Mouse (Mus musculus) midbrain, embryonic 14.5 days (tissue): ENCODE data around the gene Lamc3. TPM values are rescaled to one million over a fixed set of nuclear protein-coding genes. Genes with fewer than 3 reads are reported as not detected.

Source experiments
- ATAC-seq: fragments of 200-750 bp; cut with Nextera tagmentation; 2 replicates; pipeline ENCODE4 v1.8.0; 2017; ENCODE audit warnings: moderate number of reproducible peaks, moderate library complexity; ENCODE audit not compliant: low FRiP score, low TSS enrichment
- DNase-seq: peaks from one replicate; pipeline ENCODE4 v3.0.0-alpha.2; 2015
- H3K27ac ChIP-seq: fragments of 300-500 bp; sonication (generic); replicated peaks from 2 replicates; pipeline ENCODE4 v1.5.1; 2014; ENCODE audit warnings: mild to moderate bottlenecking, low read depth, low read length, moderate library complexity
- H3K27me3 ChIP-seq: fragments of 300-500 bp; sonication (generic); 2 replicates; pipeline ENCODE4 v1.6.1; 2014; ENCODE audit warnings: low read length, control low read depth, mixed read lengths; ENCODE audit not compliant: control insufficient read depth, insufficient read depth
- H3K36me3 ChIP-seq: fragments of 300-500 bp; sonication (generic); 2 replicates; pipeline ENCODE4 v1.6.1; 2014; ENCODE audit warnings: low read length, control low read depth; ENCODE audit not compliant: control insufficient read depth, insufficient read depth
- H3K4me1 ChIP-seq: fragments of 300-500 bp; sonication (generic); 2 replicates; pipeline ENCODE4 v1.6.1; 2014; ENCODE audit warnings: mild to moderate bottlenecking, antibody characterized with exemption, low read length, control low read depth; ENCODE audit not compliant: control insufficient read depth, insufficient read depth
- H3K4me2 ChIP-seq: fragments of 300-500 bp; sonication (generic); 2 replicates; pipeline ENCODE4 v1.6.1; 2014; ENCODE audit warnings: mild to moderate bottlenecking, low read length, moderate library complexity
- H3K4me3 ChIP-seq: fragments of 300-500 bp; sonication (generic); replicated peaks from 2 replicates; pipeline ENCODE4 v1.5.1; 2014; ENCODE audit warnings: low read depth, low read length
- H3K9ac ChIP-seq: fragments of 300-500 bp; sonication (generic); replicated peaks from 2 replicates; pipeline ENCODE4 v1.6.1; 2014; ENCODE audit warnings: mild to moderate bottlenecking, low read length, moderate library complexity
- H3K9me3 ChIP-seq: fragments of 300-500 bp; sonication (generic); 2 replicates; pipeline ENCODE4 v1.6.1; 2016; ENCODE audit warnings: low read length, control low read depth, mixed read lengths; ENCODE audit not compliant: control insufficient read depth
- WGBS: fragments of 180-500 bp; shearing (Covaris S2); extraction: QIAGEN DNeasy Blood & Tissue Kit; methylation state at CpG from one replicate; pipeline ENCODE4 v1.1.7; 2014; 5-methylcytosine and 5-hydroxymethylcytosine counted together
- polyA plus RNA-seq: library from polyadenylated mRNA; unstranded; fragments of >200 nt; fragmentation: Nextera tagmentation; extraction: Ambion mirVana; gene quantifications from 2 replicates; pipeline ENCODE4 v1.2.1, GENCODE M21; 2014

Gene Lamc3
- polyA plus RNA-seq, 1 experiment from 2014 or later: 6.6 TPM

GRCm38 (mm10) chr2:31855991-31856390 lies 31.1 kb upstream of the Lamc3 start:
- H3K4me3 ChIP-seq: no peak overlapping the region
- no peaks in the 10 kb centered on the region for H3K36me3 ChIP-seq
- peaks cover 18% of the 10 kb centered on the region for H3K4me1 ChIP-seq
- no peak overlapping the region for H3K27ac ChIP-seq
- no peak overlapping the region for H3K9ac ChIP-seq
- no peak overlapping the region for H3K4me2 ChIP-seq
- H3K27me3 ChIP-seq: no peaks in the 10 kb centered on the region
- DNase-seq: no peak
- WGBS: 69% methylated on average over 8 of the region's 8 CpGs
- no peak for ATAC-seq
- no peaks in the 10 kb centered on the region for H3K9me3 ChIP-seq

DNA sequence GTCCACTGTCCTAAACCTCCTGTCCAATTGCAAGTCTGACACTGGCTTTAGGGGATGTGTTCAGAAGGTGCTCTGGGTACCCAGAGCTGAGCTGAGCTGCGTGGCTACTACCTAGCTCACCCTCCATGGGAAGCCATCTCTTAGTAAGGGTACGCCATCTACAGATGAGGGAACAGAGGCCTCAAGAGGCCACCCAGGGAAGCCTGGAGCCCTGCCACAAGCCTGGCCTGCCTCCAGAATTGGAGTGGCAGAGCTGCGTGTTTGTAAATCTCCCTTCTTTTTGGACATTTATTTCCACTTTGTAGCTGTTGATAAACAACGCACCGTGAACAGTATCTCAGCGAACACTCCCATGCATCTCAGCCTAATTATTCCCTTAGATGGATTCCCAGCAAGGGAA lies 29.9 kb upstream of the Lamc3 start:
- DNase-seq: peak; percentile 56
- H3K27ac ChIP-seq: 0 out of 2 replicates have a peak overlapping the region, but pooled peaks have one; percentile 26

GRCm38 (mm10) chr2:31858500-31858899 lies 28.6 kb upstream of the Lamc3 start:
- Histone ChIP-seq H3K4me2 (peak overlapping the region; percentile 21; the same call in 1 of the 2 replicates), H3K9me3 (no peaks in the 10 kb centered on the region), H3K27me3 (no peaks in the 10 kb centered on the region), H3K9ac (no peak overlapping the region), H3K4me3 (no peak overlapping the region), H3K4me1 (peaks cover 18% of the 10 kb centered on the region), H3K36me3 (no peaks in the 10 kb centered on the region), H3K27ac (peak overlapping the region; percentile 61)
- peak; percentile 57 for DNase-seq
- WGBS: 8% methylated on average over 12 of the region's 12 CpGs
- peak; percentile 58; the same call in 1 of the 2 replicates for ATAC-seq

More for the DNA sequence above, 29.9 kb upstream of the Lamc3 start:
- Histone ChIP-seq H3K4me2 (no peak overlapping the region), H3K4me3 (no peak overlapping the region), H3K4me1 (peaks cover 18% of the 10 kb centered on the region), H3K27me3 (no peaks in the 10 kb centered on the region), H3K9me3 (no peaks in the 10 kb centered on the region), H3K36me3 (no peaks in the 10 kb centered on the region), H3K9ac (no peak overlapping the region)
- ATAC-seq: no peak
- WGBS: 57% methylated on average over 6 of the region's 6 CpGs

DNA sequence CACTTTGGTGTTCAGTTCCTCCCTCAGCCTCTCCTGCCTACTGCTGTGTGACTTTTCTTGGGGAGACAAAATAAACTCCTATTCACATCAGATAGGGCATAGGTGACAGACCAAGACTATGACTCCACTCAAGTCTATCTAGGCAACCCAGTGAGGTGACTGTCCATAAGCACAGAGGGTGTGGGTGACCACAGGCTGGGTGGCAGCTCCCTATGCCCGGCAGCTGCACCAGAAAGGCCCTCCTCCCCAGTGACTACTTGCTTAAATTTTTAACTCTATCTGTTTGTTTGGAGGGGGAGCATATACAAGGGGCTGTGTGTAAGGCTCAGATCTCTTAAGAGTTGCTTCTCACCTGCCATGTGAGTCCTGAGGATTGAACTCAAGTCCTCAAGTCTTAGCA lies 24.2 kb upstream of the Lamc3 start:
- H3K9ac ChIP-seq: no peak overlapping the region
- H3K9me3 ChIP-seq: no peaks in the 10 kb centered on the region
- H3K4me2 ChIP-seq: no peak overlapping the region
- ATAC-seq (no peak), DNase-seq (no peak)
- WGBS: 78% methylated on average over 1 of the region's 1 CpGs
- H3K4me1 ChIP-seq: peaks cover 32% of the 10 kb centered on the region
- no peaks in the 10 kb centered on the region for H3K36me3 ChIP-seq
- H3K27ac ChIP-seq: no peak overlapping the region
- H3K27me3 ChIP-seq: no peaks in the 10 kb centered on the region
- H3K4me3 ChIP-seq: no peak overlapping the region

DNA sequence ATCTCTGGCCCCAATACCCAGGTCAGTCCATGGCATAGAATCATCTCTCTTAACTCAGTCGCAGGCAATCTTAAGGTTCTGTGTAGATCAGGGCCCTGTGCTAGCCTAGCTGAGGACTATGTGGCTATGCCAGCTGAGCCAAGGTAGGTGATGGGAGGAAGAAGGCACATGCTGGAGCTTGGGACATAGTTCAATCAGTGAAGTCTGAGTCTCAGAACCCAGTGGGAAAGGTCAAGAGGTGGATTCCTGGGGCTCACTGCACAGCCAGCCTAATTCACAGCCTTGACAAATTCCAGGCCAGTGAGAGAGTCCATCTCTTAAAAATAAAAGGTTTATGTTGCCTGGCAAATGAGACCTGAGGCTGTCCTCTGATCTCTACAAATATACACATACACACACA lies 23.3 kb upstream of the Lamc3 start:
- Histone ChIP-seq H3K9me3 (no peaks in the 10 kb centered on the region), H3K27me3 (no peaks in the 10 kb centered on the region), H3K36me3 (no peaks in the 10 kb centered on the region), H3K4me3 (no peak overlapping the region), H3K9ac (no peak overlapping the region), H3K4me2 (no peak overlapping the region), H3K4me1 (peaks cover 27% of the 10 kb centered on the region), H3K27ac (no peak overlapping the region)
- no peak for DNase-seq
- WGBS: 93% methylated on average over 1 of the region's 1 CpGs
- no peak for ATAC-seq

GRCm38 (mm10) chr2:31864891-31865290 lies 22.2 kb upstream of the Lamc3 start:
- DNase-seq (no peak), ATAC-seq (no peak)
- H3K4me2 ChIP-seq: no peak overlapping the region
- no peaks in the 10 kb centered on the region for H3K36me3 ChIP-seq
- 93% methylated on average over 9 of the region's 9 CpGs for WGBS
- peaks cover 17% of the 10 kb centered on the region for H3K4me1 ChIP-seq
- no peaks in the 10 kb centered on the region for H3K9me3 ChIP-seq
- H3K27ac ChIP-seq: peak overlapping the region; percentile 66; the same call in 1 of the 2 replicates
- no peaks in the 10 kb centered on the region for H3K27me3 ChIP-seq
- no peak overlapping the region for H3K4me3 ChIP-seq
- H3K9ac ChIP-seq: no peak overlapping the region

DNA sequence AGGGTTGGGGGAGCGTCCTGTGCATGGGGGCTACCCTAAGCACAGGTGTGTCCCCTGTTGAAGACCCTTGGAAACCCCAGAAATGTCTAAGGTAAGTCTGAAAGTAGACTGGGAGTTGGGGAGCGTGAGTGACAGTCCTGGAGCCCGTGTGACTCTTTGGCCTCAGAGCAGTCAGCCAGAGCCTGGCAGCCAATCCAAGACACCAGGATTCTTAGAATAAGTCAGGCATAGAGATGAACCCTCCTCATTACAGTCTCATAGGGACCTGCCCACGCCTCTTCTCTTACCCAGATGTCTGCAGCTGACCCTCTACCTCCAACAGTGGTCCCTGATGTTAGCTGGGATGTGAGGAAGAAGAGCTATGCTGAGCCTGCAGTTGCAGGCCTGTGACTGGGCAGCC lies 21.8 kb upstream of the Lamc3 start:
- ATAC-seq (no peak), DNase-seq (no peak)
- H3K36me3 ChIP-seq: no peaks in the 10 kb centered on the region
- no peak overlapping the region for H3K9ac ChIP-seq
- H3K4me1 ChIP-seq: peaks cover 14% of the 10 kb centered on the region
- no peaks in the 10 kb centered on the region for H3K27me3 ChIP-seq
- no peak overlapping the region for H3K4me3 ChIP-seq
- WGBS: 51% methylated on average over 4 of the region's 4 CpGs
- no peak overlapping the region for H3K4me2 ChIP-seq
- H3K9me3 ChIP-seq: no peaks in the 10 kb centered on the region
- peak overlapping the region; percentile 66 for H3K27ac ChIP-seq

DNA sequence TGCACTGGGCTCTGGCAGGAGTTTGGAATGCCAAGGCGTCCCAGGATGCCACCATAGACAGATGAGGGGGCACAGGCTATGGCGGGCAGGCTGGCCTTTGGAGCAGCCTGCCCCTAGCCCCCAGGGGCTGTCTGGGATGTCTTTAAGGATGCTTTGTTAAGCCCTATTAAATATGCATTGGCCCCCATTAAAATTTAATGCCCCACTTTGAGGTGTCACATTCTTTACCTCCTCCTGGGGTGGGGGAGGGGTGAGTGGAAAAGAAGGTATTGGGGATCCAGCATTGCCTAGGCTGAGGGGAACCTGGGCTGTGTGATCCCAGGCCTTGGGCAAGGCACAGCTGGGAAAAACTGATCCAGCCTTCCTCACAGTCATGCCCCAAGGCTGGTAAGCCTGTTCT lies 21.3 kb upstream of the Lamc3 start:
- no peaks in the 10 kb centered on the region for H3K36me3 ChIP-seq
- no peak overlapping the region for H3K4me2 ChIP-seq
- H3K4me1 ChIP-seq: peaks cover 14% of the 10 kb centered on the region
- H3K9me3 ChIP-seq: no peaks in the 10 kb centered on the region
- peak overlapping the region; percentile 66 for H3K27ac ChIP-seq
- no peaks in the 10 kb centered on the region for H3K27me3 ChIP-seq
- H3K9ac ChIP-seq: no peak overlapping the region
- whole genome bisulfite sequencing: 15% methylated on average over 2 of the region's 2 CpGs
- DNase-seq (peak; percentile 67), ATAC-seq (peak; percentile 48; the same call in 1 of the 2 replicates)
- H3K4me3 ChIP-seq: no peak overlapping the region

DNA sequence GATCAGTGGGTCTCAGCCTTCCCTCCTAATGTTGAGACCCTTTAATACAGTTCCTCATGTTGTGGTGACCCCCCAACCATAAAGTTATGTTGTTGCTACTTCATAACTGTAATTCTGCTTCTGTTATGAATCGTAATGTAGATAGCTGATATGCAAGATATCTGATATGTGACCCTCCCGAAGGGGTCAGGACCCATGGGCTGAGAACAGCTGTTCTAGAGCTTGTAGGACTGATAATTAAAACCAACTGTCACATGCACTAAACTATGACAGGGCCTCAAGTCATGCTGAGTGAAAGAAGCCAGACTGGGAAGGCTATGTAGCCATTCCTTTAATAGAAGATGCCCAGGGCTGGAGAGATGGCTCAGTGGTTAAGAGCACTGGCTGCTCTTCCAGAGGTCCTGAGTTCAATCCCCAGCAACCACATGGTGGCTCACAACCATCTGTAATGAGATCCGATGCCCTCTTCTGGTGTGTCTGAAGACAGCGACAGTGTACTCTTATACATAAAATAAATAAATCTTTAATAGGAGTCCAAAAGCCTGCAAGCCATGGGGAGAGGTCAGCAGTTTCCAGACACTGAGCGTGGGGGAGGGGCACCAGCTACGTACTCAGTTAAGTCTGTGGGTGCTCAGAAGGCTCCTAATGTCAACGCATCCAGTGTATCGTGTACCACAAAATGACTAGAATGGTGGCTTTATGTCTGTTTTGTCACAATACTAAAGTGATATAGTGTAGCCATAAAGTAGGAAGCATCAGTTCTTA lies 19.1 kb upstream of the Lamc3 start:
- no peak for DNase-seq

More for the DNA sequence above, 19.1 kb upstream of the Lamc3 start:
- no peaks in the 10 kb centered on the region for H3K27me3 ChIP-seq
- H3K9ac ChIP-seq: no peak overlapping the region
- no peaks in the 10 kb centered on the region for H3K36me3 ChIP-seq
- no peak for ATAC-seq
- no peak overlapping the region for H3K27ac ChIP-seq
- peaks cover 14% of the 10 kb centered on the region for H3K4me1 ChIP-seq
- no peaks in the 10 kb centered on the region for H3K9me3 ChIP-seq
- no peak overlapping the region for H3K4me2 ChIP-seq
- WGBS: 89% methylated on average over 8 of the region's 8 CpGs
- H3K4me3 ChIP-seq: no peak overlapping the region
